Mouse (Mus musculus) left cerebral cortex, adult 2 months (tissue): ENCODE measurements around the gene Rad23a. TPM values are rescaled to one million over a fixed set of nuclear protein-coding genes. Genes with fewer than 3 reads are reported as not detected.

ENCODE experiments used
- DNase-seq, 2 experiments: peaks; one replicate each; pipeline ENCODE4 v3.0.0; 2021 to 2022; ENCODE audit warnings: low spot score in 2 of 2, mixed read lengths in 1 of 2; ENCODE audit errors: extremely low spot score in 1 of 2
- H3K27ac ChIP-seq: fragments of 200-600 bp; 2 replicates; pipeline ENCODE4 v1.8.1; 2022
- H3K4me3 ChIP-seq: fragments of 200-600 bp; 2 replicates; pipeline ENCODE4 v1.8.1; 2022
- CTCF ChIP-seq: fragments of 200-600 bp; IDR thresholded peaks from 2 replicates; pipeline ENCODE4 v1.8.1; 2022; ENCODE audit warnings: antibody characterized with exemption, mild to moderate bottlenecking, moderate library complexity
- intact Hi-C: fragments of 180-260 bp; cut with DNase I; formaldehyde crosslinking; loops from one replicate; pipeline ENCODE4 v1.15.1; 2025
- total RNA-seq, 2 experiments: library from RNA; stranded (reverse); gene quantifications; 2 replicates each; pipeline ENCODE4 v1.2.3; 2021

Rad23a gene
- total RNA-seq, 2 experiments from 2014 or later = 77.7 to 77.8 TPM

- intact Hi-C loops = no loop called here
- H3K4me3 ChIP-seq = no peak overlapping the region
- no peak for DNase-seq
- H3K27ac ChIP-seq = no peak overlapping the region
- no peak for TF ChIP-seq CTCF
These were observed 31.1 kb downstream of the Rad23a start for GRCm38 (mm10) chr8:84809109-84809940.

GRCm38 (mm10) chr8:84806031-84806430, 34.4 kb downstream of the Rad23a start:
- H3K4me3 ChIP-seq = no peak overlapping the region
- DNase-seq = no peak
- no peak overlapping the region for H3K27ac ChIP-seq
- intact Hi-C loops = no loop called here
- no peak; the same call in 1 of the 2 replicates for TF ChIP-seq CTCF

- H3K4me3 ChIP-seq = peak within 1 kb of the TSS; percentile 73
- DNase-seq = no peak
- H3K27ac ChIP-seq = peak within 1 kb of the TSS; percentile 92
- TF ChIP-seq CTCF = no peak
- intact Hi-C loops = loop anchor here (2.0 to 5.0 kb wide), 2 partner anchors 27 to 63 kb away; no protein-coding TSS in a partner anchor
These were observed 40.2 kb downstream of the Rad23a start, which contains the start of gene Nfix for GRCm38 (mm10) chr8:84799999-84800831. Gene Nfix, minus strand, starts transcription at chr8:84800344.

GRCm38 (mm10) chr8:84799136-84799931, 41.1 kb downstream of the Rad23a start:
- TF ChIP-seq CTCF = no peak; the same call in 1 of the 2 replicates
- DNase-seq = no peak
- intact Hi-C loops = loop anchor here (2.0 to 5.0 kb wide), 2 partner anchors 27 to 62 kb away; no protein-coding TSS in a partner anchor

GRCm38 (mm10) chr8:84798446-84799135, 41.9 kb downstream of the Rad23a start:
- no peak for TF ChIP-seq CTCF
- peak overlapping the region; percentile 92 for H3K27ac ChIP-seq
- intact Hi-C loops = loop anchor here (2.0 to 5.0 kb wide), 2 partner anchors 26 to 61 kb away; no protein-coding TSS in a partner anchor
- no peak for DNase-seq
- peak overlapping the region; percentile 73 for H3K4me3 ChIP-seq

More at GRCm38 (mm10) chr8:84799136-84799931, 41.1 kb downstream of the Rad23a start:
- peak overlapping the region; percentile 73 for H3K4me3 ChIP-seq
- peak overlapping the region; percentile 92 for H3K27ac ChIP-seq

GRCm38 (mm10) chr8:84797971-84798370, 42.5 kb downstream of the Rad23a start:
- H3K27ac ChIP-seq = peak overlapping the region; percentile 92
- no peak for DNase-seq
- peak overlapping the region; percentile 73 for H3K4me3 ChIP-seq
- no peak for TF ChIP-seq CTCF
- intact Hi-C loops = loop anchor here (2.0 to 5.0 kb wide), 2 partner anchors 25 to 61 kb away; no protein-coding TSS in a partner anchor

GRCm38 (mm10) chr8:84797256-84797797, 43.1 kb downstream of the Rad23a start:
- no peak for DNase-seq
- intact Hi-C loops = loop anchor here (5.0 kb wide), 1 partner anchor 60 kb away; no protein-coding TSS in a partner anchor
- TF ChIP-seq CTCF = no peak
- no peak overlapping the region for H3K4me3 ChIP-seq
- peak overlapping the region; percentile 92 for H3K27ac ChIP-seq

GRCm38 (mm10) chr8:84794486-84794885, 46.0 kb downstream of the Rad23a start:
- DNase-seq = peak; percentile 41 to 53
- intact Hi-C loops = no loop called here
- Histone ChIP-seq H3K4me3 (no peak overlapping the region), H3K27ac (peak overlapping the region; percentile 99)
- no peak for TF ChIP-seq CTCF

GRCm38 (mm10) chr8:84793791-84794485, 46.5 kb downstream of the Rad23a start:
- intact Hi-C loops = no loop called here
- peak overlapping the region; percentile 99 for H3K27ac ChIP-seq
- peak overlapping the region; percentile 27 for H3K4me3 ChIP-seq
- peak; percentile 60 to 64 for DNase-seq
- no peak for TF ChIP-seq CTCF

- H3K27ac ChIP-seq = peak overlapping the region; percentile 99
- peak overlapping the region; percentile 27 for H3K4me3 ChIP-seq
- DNase-seq = peak in 1 of 2 experiments; percentile 50
- intact Hi-C loops = no loop called here
- no peak for TF ChIP-seq CTCF
These were observed 47.3 kb downstream of the Rad23a start for GRCm38 (mm10) chr8:84793134-84793533.
